Mouse (Mus musculus): ENCODE measurements around the gene Cfi.
A peak's percentile ranks its signal among the peaks of the same experiment; 100 is the strongest.

Cfi gene

DNA sequence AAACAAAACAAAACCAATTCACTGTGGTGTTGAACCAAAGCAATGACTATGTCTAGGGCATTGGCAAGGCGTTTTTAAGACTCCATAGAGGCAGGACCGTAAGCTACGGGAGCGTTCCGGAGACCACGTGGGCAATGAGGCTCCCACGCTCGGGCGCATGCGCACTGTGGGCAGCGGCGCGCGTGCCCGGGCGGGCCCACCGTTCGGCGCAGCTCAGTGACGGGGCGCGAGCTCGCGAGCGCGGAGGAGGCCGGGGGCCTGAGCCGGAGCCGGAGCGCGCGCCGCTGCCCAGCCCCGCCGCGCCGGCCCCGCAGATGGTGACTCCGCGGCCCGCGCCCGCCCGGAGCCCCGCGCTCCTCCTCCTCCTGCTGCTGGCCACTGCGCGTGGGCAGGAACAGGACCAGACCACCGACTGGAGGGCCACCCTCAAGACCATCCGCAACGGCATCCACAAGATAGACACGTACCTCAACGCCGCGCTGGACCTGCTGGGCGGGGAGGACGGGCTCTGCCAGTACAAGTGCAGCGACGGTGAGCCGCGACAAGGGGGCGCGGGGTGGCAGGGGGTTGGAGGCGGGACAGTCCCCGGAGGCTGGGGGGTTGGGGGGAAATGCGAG is 42.8 kb downstream of the Cfi start, which contains the start of gene Pla2g12a:
TSS of gene Pla2g12a (plus strand) at position 202 of the 617 bp plus-strand sequence.
- DNase-seq = peak; percentile 95

DNA sequence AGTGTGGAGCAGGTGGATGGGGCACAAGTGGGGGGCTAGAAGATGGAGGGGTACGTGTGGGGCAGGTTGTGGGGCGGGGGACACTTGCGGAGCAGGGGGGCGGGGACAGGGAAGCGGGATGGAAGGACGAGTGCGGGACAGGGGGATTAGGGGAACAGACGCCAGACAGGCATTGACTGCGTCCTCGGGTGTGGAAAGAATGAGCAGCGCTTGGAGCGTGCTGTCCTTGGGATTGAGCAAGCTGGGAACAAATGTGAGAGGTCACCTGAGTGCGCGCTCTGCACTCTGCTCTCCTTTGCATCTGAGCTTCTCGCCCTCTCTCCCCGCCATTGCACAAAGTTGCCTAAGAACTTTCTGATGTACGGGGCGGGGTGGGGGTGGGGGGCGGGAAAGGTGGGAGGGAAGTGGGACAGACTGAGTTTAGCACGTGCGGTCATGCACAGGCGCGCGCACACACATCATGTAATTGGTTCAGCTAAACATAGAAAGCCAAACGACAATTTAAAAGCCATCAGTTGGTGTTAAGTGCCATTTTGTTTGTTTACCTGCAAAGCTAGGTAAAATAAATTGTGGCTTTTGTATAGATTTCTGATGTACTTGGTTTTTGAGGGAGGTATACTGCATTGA is 43.6 kb downstream of the Cfi start:
- no peak for DNase-seq

DNA sequence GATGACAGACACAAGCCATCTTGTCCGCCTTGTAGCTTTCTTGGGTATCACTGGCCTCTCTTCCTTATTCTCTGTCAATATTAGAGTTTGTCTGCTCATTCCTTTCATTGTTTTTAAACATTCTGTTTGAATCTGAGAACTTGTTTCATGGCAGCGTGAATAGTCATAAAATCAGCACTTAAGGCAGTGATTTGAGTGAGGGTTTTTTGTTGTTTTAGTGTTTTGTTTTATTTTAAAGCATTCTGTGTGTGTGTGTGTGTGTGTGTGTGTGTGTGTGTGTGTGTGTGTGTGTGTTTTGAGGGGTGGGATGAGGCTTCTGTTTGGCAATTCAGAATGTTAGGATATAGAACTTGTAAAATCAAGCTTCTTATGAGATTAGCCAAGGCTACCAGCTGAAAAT is 44.2 kb downstream of the Cfi start:
- DNase-seq = no peak

DNA sequence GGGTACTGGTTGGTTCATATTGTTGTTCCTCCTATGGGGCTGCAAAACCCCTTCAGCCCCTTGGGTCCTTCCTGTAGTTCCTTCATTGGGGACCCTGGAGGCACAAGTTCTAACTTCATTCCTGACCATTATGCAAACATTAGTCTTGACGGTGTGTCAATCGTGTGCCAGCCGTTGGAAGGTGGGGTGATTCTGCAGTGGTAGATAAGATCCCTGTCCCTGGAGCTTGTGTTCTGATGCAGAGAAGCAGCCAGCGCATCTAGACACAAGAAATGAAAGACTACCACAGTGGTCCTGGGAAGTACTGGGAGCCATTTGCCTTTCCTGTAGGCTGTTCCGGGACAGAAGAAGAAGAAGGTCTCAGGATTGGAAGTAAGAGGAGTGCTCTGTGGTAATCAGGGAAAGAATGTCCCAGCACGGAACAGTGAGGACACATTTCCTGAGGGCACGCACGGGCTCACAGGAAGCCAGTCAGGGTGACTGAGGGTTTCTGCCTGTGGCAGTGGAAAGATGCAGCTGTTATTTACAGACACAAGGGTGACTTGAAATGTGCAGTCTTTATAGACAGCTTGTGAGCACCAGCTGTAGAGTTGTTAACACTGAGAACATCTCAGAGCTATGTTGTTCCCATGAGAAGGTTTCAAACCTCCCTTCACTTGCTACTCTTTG is 45.4 kb downstream of the Cfi start:
- peak; percentile 54 for DNase-seq

- DNase-seq = no peak
Observed at GRCm38 (mm10) chr3:129885577-129885976, 49.9 kb downstream of the Cfi start.

DNA sequence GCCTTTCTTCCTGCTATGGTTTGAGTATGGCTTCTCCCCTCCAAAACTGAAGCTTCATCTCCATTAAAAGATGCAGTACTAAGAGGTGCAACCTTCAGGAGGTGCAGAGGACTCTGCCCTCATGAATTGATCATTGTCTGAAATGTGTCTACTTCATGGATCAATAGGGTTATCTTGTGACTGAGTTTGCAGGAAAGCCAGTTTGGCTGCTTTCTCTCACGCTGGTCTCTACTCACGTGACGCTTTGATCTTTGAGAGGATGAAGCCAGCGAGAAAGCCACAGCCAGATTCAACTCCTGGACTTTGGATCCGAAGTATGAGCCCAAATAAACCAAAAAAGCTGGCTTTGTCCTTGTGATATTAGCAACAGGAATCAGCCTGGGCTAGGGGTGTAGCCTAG is 50.7 kb downstream of the Cfi start:
- no peak for DNase-seq

DNA sequence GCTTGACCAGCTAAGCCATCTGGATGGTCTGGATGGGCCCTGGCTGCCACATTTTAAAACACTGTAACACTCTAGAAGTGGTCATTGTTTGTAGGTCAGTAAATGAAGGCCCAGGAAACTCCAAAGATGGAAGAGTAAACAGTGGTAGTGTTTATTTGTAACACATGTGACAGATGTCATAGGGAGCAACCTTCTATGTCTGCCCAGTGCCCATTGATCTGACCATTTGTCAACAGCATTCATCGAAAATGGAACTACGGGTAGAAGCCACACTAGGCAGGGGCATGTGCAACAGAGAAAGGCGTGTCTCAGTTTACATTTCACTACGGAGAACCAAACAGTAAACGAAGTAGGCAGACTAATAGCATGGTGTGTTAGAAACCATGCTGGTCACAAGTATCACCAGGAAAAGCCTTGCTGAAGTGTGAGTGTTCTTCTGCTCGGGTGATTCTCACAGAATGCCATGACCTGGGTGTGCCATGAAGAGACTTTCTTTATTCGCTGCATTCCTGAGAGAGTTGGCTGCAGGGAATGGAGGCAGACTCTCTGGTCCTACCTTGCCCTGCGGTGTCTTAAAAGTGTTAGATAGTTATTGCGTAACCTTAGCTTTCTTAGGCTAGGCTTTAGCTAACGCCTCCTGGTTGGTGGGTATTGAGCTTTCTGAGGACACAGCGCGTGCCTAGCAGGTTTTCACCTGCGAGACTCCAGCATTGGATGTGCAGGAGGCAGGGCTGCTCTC is 52.3 kb downstream of the Cfi start:
- no peak for DNase-seq

GRCm38 (mm10) chr3:129892003-129892402 is 56.3 kb downstream of the Cfi start:
- DNase-seq = no peak

DNA sequence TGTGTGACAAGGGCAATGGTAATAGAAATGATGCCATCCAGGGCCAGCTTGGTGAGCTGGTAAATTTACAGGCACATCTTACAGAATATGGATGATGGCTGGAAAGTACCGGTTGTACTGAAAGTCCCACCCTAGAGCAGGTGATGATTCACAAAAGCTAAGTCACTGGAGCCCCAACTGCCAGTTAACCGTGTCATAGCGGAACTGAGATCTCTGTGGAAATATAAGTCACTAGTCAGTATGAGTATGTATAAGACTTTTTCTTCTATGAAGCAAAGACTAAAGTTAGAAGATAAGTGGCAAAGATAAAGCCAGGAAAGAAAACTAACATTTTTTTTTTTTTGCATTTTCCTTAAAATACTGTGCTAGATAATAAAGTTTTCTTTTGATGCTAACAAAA is 57.5 kb downstream of the Cfi start:
- no peak for DNase-seq

GRCm38 (mm10) chr3:129896591-129896990 is 60.9 kb downstream of the Cfi start:
- no peak for DNase-seq

DNA sequence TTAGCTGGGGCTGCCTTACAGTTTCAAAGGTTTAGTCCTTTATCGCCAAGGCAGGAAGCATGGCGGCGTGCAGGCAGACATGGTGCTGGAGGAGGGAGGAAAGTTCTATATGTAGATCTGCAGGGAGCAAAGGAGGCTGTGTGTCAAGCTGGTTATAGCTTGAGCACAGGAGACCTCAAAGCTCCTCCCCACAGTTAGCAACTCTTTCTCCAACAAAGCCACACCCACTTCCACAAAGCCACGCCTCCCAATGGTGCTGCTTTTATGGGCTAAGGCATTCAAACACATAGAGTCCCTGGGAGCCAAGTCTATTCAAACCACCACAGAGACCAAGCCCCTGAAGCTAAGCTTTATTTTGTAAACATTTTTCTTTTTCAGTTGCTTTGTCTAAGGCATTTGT is 63.2 kb downstream of the Cfi start:
- peak; percentile 46 for DNase-seq

GRCm38 (mm10) chr3:129901271-129901809 is 65.7 kb downstream of the Cfi start, which contains the start of gene Casp6:
Gene Casp6, plus strand, starts transcription at chr3:129901425.
- DNase-seq = peak; percentile 92

GRCm38 (mm10) chr3:129903369-129903768 is 67.7 kb downstream of the Cfi start:
- DNase-seq = no peak

DNA sequence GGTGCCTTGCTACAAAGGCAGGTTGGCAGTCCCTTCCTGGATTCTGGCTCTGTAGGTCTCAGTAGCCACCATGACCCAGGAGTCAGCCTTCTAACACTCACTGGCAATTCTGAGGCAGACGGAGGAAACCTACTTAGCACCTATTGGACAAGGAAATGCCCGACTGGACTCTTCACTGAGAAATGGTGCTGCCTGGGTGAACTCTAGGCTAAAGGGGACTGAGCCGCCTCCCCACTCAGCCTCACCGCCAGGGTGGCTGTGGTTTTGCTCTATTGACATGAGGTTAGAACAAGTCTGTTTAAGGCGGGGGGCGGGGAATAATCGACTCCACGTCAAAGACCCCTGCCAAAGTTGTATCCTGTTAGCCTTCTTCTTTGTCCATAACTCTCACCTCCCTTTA is 68.2 kb downstream of the Cfi start:
- DNase-seq = peak; percentile 53

DNA sequence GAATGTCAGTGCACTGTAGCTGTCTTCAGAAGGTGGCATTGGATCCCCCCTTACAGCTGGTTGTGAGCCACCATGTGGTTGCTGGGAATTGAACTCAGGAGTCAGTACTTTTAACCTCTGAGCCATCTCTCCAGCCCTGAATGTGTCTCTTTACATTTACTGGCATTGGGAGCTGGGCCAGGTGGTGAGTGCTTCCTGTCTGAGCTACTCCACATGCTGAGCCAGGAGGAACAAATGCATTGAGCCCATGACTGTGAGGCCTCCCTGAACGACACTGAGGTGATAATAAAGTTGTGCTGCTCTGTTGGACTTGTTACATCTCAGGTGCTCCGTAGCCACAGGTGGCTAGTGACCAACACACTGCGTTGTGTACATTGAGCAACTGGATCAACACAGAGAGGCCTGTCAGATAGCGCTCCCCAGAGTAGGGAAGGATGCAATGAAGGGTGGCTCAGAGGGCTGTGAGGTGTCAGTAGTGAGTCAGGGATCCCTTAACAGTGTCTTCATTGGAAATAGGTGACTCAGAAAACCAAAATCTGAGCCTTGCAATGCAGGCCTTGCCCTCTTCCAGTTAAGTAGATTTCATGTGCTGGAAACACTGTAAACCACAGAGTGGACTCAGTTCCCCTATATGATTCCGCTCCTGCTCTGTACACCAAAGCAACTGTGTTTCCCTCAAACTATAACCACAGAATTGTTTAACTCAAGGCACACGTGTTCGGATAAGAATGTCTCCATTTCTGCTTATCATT is 68.9 kb downstream of the Cfi start:
- peak; percentile 35 for DNase-seq

DNA sequence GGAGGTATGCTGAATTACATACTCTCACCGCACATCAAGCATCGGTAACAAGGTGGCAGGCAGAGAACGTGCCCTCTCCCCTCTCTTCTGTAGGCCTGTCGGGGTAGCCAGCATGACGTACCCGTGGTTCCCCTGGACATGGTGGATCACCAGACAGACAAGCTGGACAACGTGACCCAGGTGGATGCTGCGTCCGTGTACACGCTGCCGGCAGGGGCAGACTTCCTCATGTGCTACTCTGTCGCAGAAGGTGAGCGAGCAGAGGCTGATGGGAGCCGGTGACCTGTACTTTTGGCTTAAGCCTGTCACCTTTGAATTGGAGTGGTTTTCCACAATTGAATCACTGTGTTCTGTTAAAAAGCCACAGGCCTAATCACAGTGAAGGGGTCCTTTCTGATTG is 76.3 kb downstream of the Cfi start:
- DNase-seq = no peak

DNA sequence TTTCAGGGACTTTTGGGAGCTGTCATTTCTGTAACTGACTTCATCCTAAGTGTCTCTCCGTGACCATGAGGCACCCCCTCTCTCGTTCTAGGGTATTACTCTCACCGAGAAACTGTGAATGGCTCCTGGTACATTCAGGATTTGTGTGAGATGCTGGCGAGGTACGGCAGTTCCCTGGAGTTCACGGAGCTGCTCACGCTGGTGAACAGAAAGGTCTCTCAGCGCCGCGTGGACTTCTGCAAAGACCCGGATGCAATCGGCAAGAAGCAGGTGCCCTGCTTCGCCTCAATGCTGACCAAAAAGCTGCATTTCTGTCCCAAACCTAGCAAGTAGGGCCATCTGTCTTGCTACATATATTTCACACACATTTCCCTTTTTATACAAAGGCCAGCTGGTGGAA is 77.6 kb downstream of the Cfi start:
- DNase-seq = no peak

- DNase-seq = no peak
Observed at GRCm38 (mm10) chr3:129917424-129917823, 81.7 kb downstream of the Cfi start.

- peak; percentile 82 for DNase-seq
Observed at GRCm38 (mm10) chr3:129918434-129918833, 82.8 kb downstream of the Cfi start.

- DNase-seq = no peak
Observed at GRCm38 (mm10) chr3:129923581-129923980, 87.9 kb downstream of the Cfi start.

Data from thymus, postnatal 4 days (tissue).